Mouse (Mus musculus) small intestine, adult 2 months (tissue): Measurements from ENCODE around the gene Olfr934.

Source experiments
- CTCF ChIP-seq: fragments of 200-500 bp; IDR thresholded peaks from 2 replicates; pipeline ENCODE4 v1.5.1; 2012; ENCODE audit warnings: low read depth, mild to moderate bottlenecking, control low read depth, inconsistent platforms, low read length, moderate library complexity, mixed read lengths; ENCODE audit not compliant: insufficient replicate concordance, insufficient read length; ENCODE audit errors: extremely low read depth
- POLR2A ChIP-seq: fragments of 200-500 bp; IDR thresholded peaks from 2 replicates; pipeline ENCODE4 v1.6.1; 2012; ENCODE audit warnings: low read depth, mild to moderate bottlenecking, control low read depth, inconsistent platforms, low read length, moderate library complexity

- TF ChIP-seq POLR2A, result no peak
- no peak for TF ChIP-seq CTCF
Measured at GRCm38 (mm10) chr9:39023277-39023676, 35.2 kb upstream of the Olfr934 start, which contains the start of gene Olfr146.
